Mouse (Mus musculus): ENCODE results near the gene Kif13a. TPM values are rescaled to one million over a fixed set of nuclear protein-coding genes. Genes with fewer than 3 reads are reported as not detected.

The Kif13a gene
- total and polyA plus RNA-seq, 3 experiments: 1.2 to 1.7 TPM; not detected in 1

DNA sequence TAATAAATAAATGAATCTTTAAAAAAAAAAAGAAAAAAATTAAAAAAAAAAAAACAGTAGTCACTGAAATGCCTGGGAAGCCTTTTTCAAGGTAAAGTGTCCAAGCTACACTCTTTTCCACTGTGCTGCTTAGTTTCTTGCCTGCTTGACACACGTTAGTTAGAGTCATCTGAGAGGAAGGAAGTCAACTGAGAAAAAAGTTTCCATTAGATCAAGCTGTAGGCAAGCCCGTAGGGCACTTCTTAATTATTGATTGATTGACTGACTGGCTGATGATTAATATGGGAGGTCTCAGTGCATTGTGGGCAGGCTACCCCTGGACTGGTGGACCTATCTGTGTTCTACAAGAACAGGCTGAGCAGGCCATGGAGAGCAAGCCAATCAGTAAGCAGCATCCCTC lies 9.9 kb downstream of the Kif13a start:
- no peak overlapping the region for H3K4me3 ChIP-seq (ENCODE audit: control insufficient read depth in 1 of 2, insufficient read depth in 1 of 2, low read depth in 2 of 2, low read length in 2 of 2)
- TF ChIP-seq SMC3 (IDR thresholded peaks at IDR 0.05; ENCODE audit: low read depth, low read length) (no peak), ZNF384 (IDR thresholded peaks at IDR 0.05; ENCODE audit: low read depth, low read length) (no peak), POLR2AphosphoS5 (IDR thresholded peaks at IDR 0.05; ENCODE audit: borderline replicate concordance, low read depth, low read length) (no peak), UBTF (IDR thresholded peaks at IDR 0.05; ENCODE audit: borderline replicate concordance, insufficient read depth, low read depth, low read length) (no peak), MYC (IDR thresholded peaks at IDR 0.05; ENCODE audit: low read depth, low read length) (no peak), HCFC1 (IDR thresholded peaks at IDR 0.05; ENCODE audit: low read depth, low read length) (no peak), NRF1 (IDR thresholded peaks at IDR 0.05; ENCODE audit: insufficient read depth, low read depth, low read length, poor library complexity, severe bottlenecking) (no peak), TBP (IDR thresholded peaks at IDR 0.05; ENCODE audit: low read depth, low read length) (no peak), TAL1 (IDR thresholded peaks at IDR 0.05; ENCODE audit: low read length) (no peak), MAFK (IDR thresholded peaks at IDR 0.05; ENCODE audit: borderline replicate concordance, low read depth, low read length) (no peak), SIN3A (IDR thresholded peaks at IDR 0.05; ENCODE audit: low read length) (no peak), NELFE (IDR thresholded peaks at IDR 0.05; ENCODE audit: low read depth, low read length) (no peak), MXI1 (IDR thresholded peaks at IDR 0.05; ENCODE audit: low read depth, low read length) (no peak), ZC3H11A (IDR thresholded peaks at IDR 0.05; ENCODE audit: low read depth, low read length) (no peak), CTCF (IDR thresholded peaks at IDR 0.05 in 2 of 3, conservative IDR thresholded peaks at IDR 0.05 in 1 of 3; ENCODE audit: control insufficient read depth in 1 of 3, insufficient read depth in 1 of 3, low read depth in 2 of 3, low read length in 3 of 3, poor library complexity in 1 of 3, severe bottlenecking in 1 of 3) (no peak), BHLHE40 (IDR thresholded peaks at IDR 0.05; ENCODE audit: borderline replicate concordance, low read depth, low read length) (no peak), ZMIZ1 (IDR thresholded peaks at IDR 0.05; ENCODE audit: low read depth, low read length) (no peak), MEF2A (IDR thresholded peaks at IDR 0.05; ENCODE audit: extremely low read depth, insufficient replicate concordance, low read depth, low read length, poor library complexity, severe bottlenecking) (no peak), USF1 (IDR thresholded peaks at IDR 0.05; ENCODE audit: low read depth, low read length) (no peak), TCF12 (IDR thresholded peaks at IDR 0.05; ENCODE audit: low read depth, low read length) (no peak)

DNA sequence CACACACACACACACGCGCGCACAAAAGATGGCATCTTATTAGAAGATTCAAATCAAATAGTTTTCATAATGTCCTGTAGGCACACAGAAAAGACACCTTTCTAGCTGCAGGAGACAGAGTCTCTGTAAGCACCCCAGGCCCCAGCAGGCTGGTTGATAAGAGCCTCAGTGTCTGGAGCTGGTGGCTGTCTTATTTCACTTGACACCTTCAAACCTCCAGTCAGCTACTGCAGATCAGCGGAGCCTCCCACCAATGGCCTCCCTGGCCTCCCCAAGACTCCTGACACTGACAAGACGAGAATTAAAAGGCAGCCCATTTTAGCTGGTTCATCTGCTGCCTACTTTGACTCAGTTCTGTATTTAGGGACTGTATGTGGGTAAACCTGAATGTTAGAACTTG lies 11.2 kb downstream of the Kif13a start:
- no peaks in the 10 kb centered on the region for H3K36me3 ChIP-seq (ENCODE audit: control insufficient read depth in 1 of 2, insufficient read depth in 2 of 2, low read length in 2 of 2)
- no peak overlapping the region for H3K27ac ChIP-seq (ENCODE audit: control insufficient read depth, low read depth, low read length)
- no peaks in the 10 kb centered on the region for H3K27me3 ChIP-seq (ENCODE audit: control insufficient read depth in 1 of 2, insufficient read depth in 2 of 2, low read length in 2 of 2)
- no peak overlapping the region for H3K9ac ChIP-seq (ENCODE audit: control insufficient read depth, low read depth, low read length, poor library complexity, severe bottlenecking)
- no peaks in the 10 kb centered on the region for H3K4me1 ChIP-seq (ENCODE audit: control insufficient read depth in 1 of 2, insufficient read depth in 2 of 2, low read length in 2 of 2)
- H3K9me3 ChIP-seq (replicated peaks; ENCODE audit: insufficient read depth, low read length): no peaks in the 10 kb centered on the region
- no peaks in the 10 kb centered on the region for H3K79me2 ChIP-seq (ENCODE audit: control insufficient read depth, insufficient read depth, low read length, poor library complexity)
- TF ChIP-seq E2F4 (IDR thresholded peaks at IDR 0.05; ENCODE audit: borderline replicate concordance, low read depth, low read length) (no peak), ZC3H11A (IDR thresholded peaks at IDR 0.05; ENCODE audit: low read depth, low read length) (no peak), MAX (IDR thresholded peaks at IDR 0.05; ENCODE audit: low read length) (no peak), BHLHE40 (IDR thresholded peaks at IDR 0.05; ENCODE audit: borderline replicate concordance, low read depth, low read length) (no peak), ETS1 (IDR thresholded peaks at IDR 0.05; ENCODE audit: low read depth, low read length) (no peak), USF2 (IDR thresholded peaks at IDR 0.05; ENCODE audit: borderline replicate concordance in 1 of 2, insufficient read depth in 1 of 2, low read depth in 1 of 2, low read length in 2 of 2) (no peak), ZKSCAN1 (IDR thresholded peaks at IDR 0.05; ENCODE audit: low read depth, low read length) (no peak), TBP (IDR thresholded peaks at IDR 0.05; ENCODE audit: low read depth, low read length) (no peak), TAL1 (IDR thresholded peaks at IDR 0.05; ENCODE audit: low read length) (no peak), MYB (IDR thresholded peaks at IDR 0.05; ENCODE audit: low read depth, low read length) (no peak), SIN3A (IDR thresholded peaks at IDR 0.05; ENCODE audit: low read length) (no peak), HCFC1 (IDR thresholded peaks at IDR 0.05; ENCODE audit: low read depth, low read length) (no peak), MEF2A (IDR thresholded peaks at IDR 0.05; ENCODE audit: extremely low read depth, insufficient replicate concordance, low read depth, low read length, poor library complexity, severe bottlenecking) (no peak)
- no peak overlapping the region for H3K4me3 ChIP-seq (ENCODE audit: control insufficient read depth in 1 of 2, insufficient read depth in 1 of 2, low read depth in 2 of 2, low read length in 2 of 2)
- no peak for DNase-seq (ENCODE audit: low read depth, low spot score)

More for the DNA sequence above, 9.9 kb downstream of the Kif13a start:
- no peaks in the 10 kb centered on the region for H3K36me3 ChIP-seq (ENCODE audit: control insufficient read depth in 1 of 2, insufficient read depth in 2 of 2, low read length in 2 of 2)
- H3K9ac ChIP-seq (ENCODE audit: control insufficient read depth, low read depth, low read length, poor library complexity, severe bottlenecking): no peak overlapping the region
- DNase-seq (ENCODE audit: low read depth, low spot score): no peak
- H3K27ac ChIP-seq (ENCODE audit: control insufficient read depth, low read depth, low read length): no peak overlapping the region
- H3K9me3 ChIP-seq (replicated peaks; ENCODE audit: insufficient read depth, low read length): no peaks in the 10 kb centered on the region
- H3K4me1 ChIP-seq (ENCODE audit: control insufficient read depth in 1 of 2, insufficient read depth in 2 of 2, low read length in 2 of 2): no peaks in the 10 kb centered on the region
- no peaks in the 10 kb centered on the region for H3K79me2 ChIP-seq (ENCODE audit: control insufficient read depth, insufficient read depth, low read length, poor library complexity)
- H3K27me3 ChIP-seq (ENCODE audit: control insufficient read depth in 1 of 2, insufficient read depth in 2 of 2, low read length in 2 of 2): no peaks in the 10 kb centered on the region

All from MEL (cell line).